Mouse (Mus musculus) MEL (cell line): Measurements from ENCODE around the gene Cflar. TPM values are rescaled to one million over a fixed set of nuclear protein-coding genes. Genes with fewer than 3 reads are reported as not detected.
"Not testable (repeated sequence)": the region's sequence is repeated elsewhere in the genome, so short reads cannot be mapped to it uniquely, and the experiment has no call there.

ENCODE experiments used
- DNase-seq: peaks from one replicate; pipeline ENCODE4 v3.0.0; 2011; ENCODE audit warnings: low read depth, low spot score
- H3K27ac ChIP-seq: 2 replicates; pipeline ENCODE4 v1.5.1; 2012; ENCODE audit warnings: low read depth, mild to moderate bottlenecking, control low read depth, low read length, moderate library complexity; ENCODE audit not compliant: control insufficient read depth
- H3K27me3 ChIP-seq, 2 experiments: fragments of 150-350 bp in 1 of 2; sonication (generic) in 1 of 2; 2 replicates each; pipeline ENCODE4 v1.6.1; 2012; ENCODE audit warnings: low read length in 2 of 2, mild to moderate bottlenecking in 2 of 2, improper control_type of control experiment in 1 of 2, moderate library complexity in 1 of 2; ENCODE audit not compliant: insufficient read depth in 2 of 2, control insufficient read depth in 1 of 2
- H3K36me3 ChIP-seq, 2 experiments: 2 replicates each; pipeline ENCODE4 v1.6.1; 2012 to 2014; ENCODE audit warnings: low read length in 2 of 2, improper control_type of control experiment in 1 of 2, inconsistent platforms in 1 of 2, mild to moderate bottlenecking in 1 of 2; ENCODE audit not compliant: insufficient read depth in 2 of 2, control insufficient read depth in 1 of 2
- H3K4me1 ChIP-seq, 2 experiments: fragments of 150-350 bp in 1 of 2; sonication (generic) in 1 of 2; 2 replicates each; pipeline ENCODE4 v1.6.1; 2012; ENCODE audit warnings: low read length in 2 of 2, improper control_type of control experiment in 1 of 2, mild to moderate bottlenecking in 1 of 2; ENCODE audit not compliant: insufficient read depth in 2 of 2, control insufficient read depth in 1 of 2
- H3K4me3 ChIP-seq, 2 experiments: fragments of 150-350 bp in 1 of 2; sonication (generic) in 1 of 2; 2 replicates each; pipeline ENCODE4 v1.5.1; 2012; ENCODE audit warnings: low read depth in 2 of 2, low read length in 2 of 2, mild to moderate bottlenecking in 2 of 2, moderate library complexity in 2 of 2, control low read depth in 1 of 2, improper control_type of control experiment in 1 of 2; ENCODE audit not compliant: control insufficient read depth in 1 of 2, insufficient read depth in 1 of 2
- H3K79me2 ChIP-seq: 2 replicates; pipeline ENCODE4 v1.6.1; 2012; ENCODE audit warnings: mild to moderate bottlenecking, low read length, moderate library complexity; ENCODE audit not compliant: control insufficient read depth, poor library complexity, insufficient read depth
- H3K9ac ChIP-seq: 2 replicates; pipeline ENCODE4 v1.6.1; 2012; ENCODE audit warnings: low read depth, mild to moderate bottlenecking, control low read depth, low read length, moderate library complexity; ENCODE audit not compliant: control insufficient read depth, poor library complexity, severe bottlenecking
- H3K9me3 ChIP-seq: fragments of 150-350 bp; sonication (generic); replicated peaks from 2 replicates; pipeline ENCODE4 v1.6.1; 2012; ENCODE audit warnings: mild to moderate bottlenecking, low read length, improper control_type of control experiment, moderate library complexity; ENCODE audit not compliant: insufficient read depth
- BHLHE40 ChIP-seq: IDR thresholded peaks from 2 replicates; pipeline ENCODE4 v1.6.1; 2012; ENCODE audit warnings: low read depth, mild to moderate bottlenecking, inconsistent platforms, low read length, improper control_type of control experiment, borderline replicate concordance
- CHD2 ChIP-seq: IDR thresholded peaks from 2 replicates; pipeline ENCODE4 v1.6.1; 2011; ENCODE audit warnings: low read length, improper control_type of control experiment
- E2F4 ChIP-seq: IDR thresholded peaks from 2 replicates; pipeline ENCODE4 v1.6.1; 2011; ENCODE audit warnings: low read depth, low read length, improper control_type of control experiment, borderline replicate concordance
- ELF1 ChIP-seq: IDR thresholded peaks from 2 replicates; pipeline ENCODE4 v1.6.1; 2014; ENCODE audit warnings: low read depth, mild to moderate bottlenecking, inconsistent platforms, low read length, improper control_type of control experiment, moderate library complexity
- ETS1 ChIP-seq: IDR thresholded peaks from 2 replicates; pipeline ENCODE4 v1.6.1; 2012; ENCODE audit warnings: low read depth, mild to moderate bottlenecking, inconsistent platforms, low read length, improper control_type of control experiment, moderate library complexity
- GATA1 ChIP-seq: IDR thresholded peaks from 2 replicates; pipeline ENCODE4 v1.6.1; 2011; ENCODE audit warnings: low read depth, low read length, improper control_type of control experiment
- JUND ChIP-seq: IDR thresholded peaks from 2 replicates; pipeline ENCODE4 v1.6.1; 2011; ENCODE audit warnings: low read depth, mild to moderate bottlenecking, improper control_type of control experiment, low read length
- KAT2A ChIP-seq: conservative IDR thresholded peaks from 2 replicates; pipeline ENCODE4 v1.6.1; 2012; ENCODE audit warnings: low read depth, low read length, improper control_type of control experiment, inconsistent platforms
- MAFK ChIP-seq: IDR thresholded peaks from 2 replicates; pipeline ENCODE4 v1.6.1; 2011; ENCODE audit warnings: low read depth, mild to moderate bottlenecking, low read length, improper control_type of control experiment, borderline replicate concordance
- MXI1 ChIP-seq: IDR thresholded peaks from 2 replicates; pipeline ENCODE4 v1.6.1; 2011; ENCODE audit warnings: mild to moderate bottlenecking, low read depth, low read length, improper control_type of control experiment
- MYB ChIP-seq: IDR thresholded peaks from 2 replicates; pipeline ENCODE4 v1.6.1; 2011; ENCODE audit warnings: mild to moderate bottlenecking, low read depth, low read length, improper control_type of control experiment
- MYC ChIP-seq: IDR thresholded peaks from 2 replicates; pipeline ENCODE4 v1.6.1; 2011; ENCODE audit warnings: low read depth, mild to moderate bottlenecking, low read length, improper control_type of control experiment, moderate library complexity
- POLR2A ChIP-seq, 2 experiments: IDR thresholded peaks; 2 replicates each; pipeline ENCODE4 v1.6.1; 2011 to 2012; ENCODE audit warnings: low read length in 2 of 2, mild to moderate bottlenecking in 2 of 2, control low read depth in 1 of 2, improper control_type of control experiment in 1 of 2, low read depth in 1 of 2, moderate library complexity in 1 of 2; ENCODE audit not compliant: control insufficient read depth in 1 of 2, insufficient read depth in 1 of 2, poor library complexity in 1 of 2
- POLR2AphosphoS2 ChIP-seq: IDR thresholded peaks from 2 replicates; pipeline ENCODE4 v1.6.1; 2011; ENCODE audit warnings: low read length, improper control_type of control experiment
- RAD21 ChIP-seq: IDR thresholded peaks from 2 replicates; pipeline ENCODE4 v1.6.1; 2011; ENCODE audit warnings: mild to moderate bottlenecking, low read depth, low read length, improper control_type of control experiment
- SIN3A ChIP-seq: IDR thresholded peaks from 2 replicates; pipeline ENCODE4 v1.6.1; 2012; ENCODE audit warnings: low read length, improper control_type of control experiment, inconsistent platforms
- TBP ChIP-seq: IDR thresholded peaks from 2 replicates; pipeline ENCODE4 v1.8.0; 2011; ENCODE audit warnings: low read depth, low read length, improper control_type of control experiment
- ZC3H11A ChIP-seq: IDR thresholded peaks from 2 replicates; pipeline ENCODE4 v1.6.1; 2012; ENCODE audit warnings: low read depth, mild to moderate bottlenecking, inconsistent platforms, low read length, improper control_type of control experiment
- ZKSCAN1 ChIP-seq: IDR thresholded peaks from 2 replicates; pipeline ENCODE4 v1.6.1; 2012; ENCODE audit warnings: low read depth, mild to moderate bottlenecking, inconsistent platforms, low read length, improper control_type of control experiment, moderate library complexity
- ZMIZ1 ChIP-seq: IDR thresholded peaks from 2 replicates; pipeline ENCODE4 v1.6.1; 2012; ENCODE audit warnings: low read depth, mild to moderate bottlenecking, inconsistent platforms, low read length, improper control_type of control experiment, moderate library complexity
- polyA plus RNA-seq, 2 experiments: library from polyadenylated mRNA; stranded (reverse) in 1 of 2; unstranded in 1 of 2; fragments of >175 nt in 1 of 2; fragments of >200 nt in 1 of 2; gene quantifications; 2 replicates each; pipeline versions ENCODE4 v1.2.1 to v1.2.4; 2012; ENCODE audit warnings: low replicate concordance in 2 of 2, low read depth in 1 of 2; ENCODE audit not compliant: insufficient read length in 2 of 2, insufficient read depth in 1 of 2, missing spikeins in 1 of 2
- total RNA-seq: library from RNA; depleted of rRNA; stranded (reverse); fragments of 300-350 nt; gene quantifications from 2 replicates; pipeline ENCODE4 v1.2.3, GENCODE M21; 2012

Cflar gene
- total and polyA plus RNA-seq, 3 experiments, result 13.1 to 13.2 TPM; not detected in 1

DNA sequence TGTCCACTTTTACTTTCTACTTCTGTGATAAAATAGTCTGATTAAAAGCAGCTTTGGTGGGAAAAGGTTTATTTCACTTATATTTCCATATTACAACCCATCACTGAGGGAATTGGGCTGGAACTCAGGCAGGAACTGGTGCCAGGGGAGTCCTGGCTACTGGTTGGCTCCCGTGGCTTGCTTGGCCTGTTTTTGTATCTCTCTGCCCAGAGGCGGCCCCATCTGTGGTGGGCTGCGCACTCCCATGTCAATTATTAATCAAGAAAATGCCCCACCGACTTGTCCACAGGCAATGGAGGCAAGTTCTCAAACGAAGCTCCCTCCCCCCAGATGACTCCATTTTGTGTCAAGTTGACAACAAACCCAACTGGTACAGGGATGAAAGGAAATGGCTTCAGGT lies 43.1 kb upstream of the Cflar start:
- Histone ChIP-seq H3K9ac (no peak overlapping the region), H3K27ac (no peak overlapping the region), H3K4me1 (no peaks in the 10 kb centered on the region), H3K4me3 (no peak overlapping the region), H3K79me2 (no peaks in the 10 kb centered on the region), H3K9me3 (no peaks in the 10 kb centered on the region), H3K27me3 (no peaks in the 10 kb centered on the region; a peak in 2 of 4 replicates), H3K36me3 (no peaks in the 10 kb centered on the region)
- no peak for DNase-seq
- TF ChIP-seq MXI1 (no peak), MAFK (no peak), ELF1 (no peak), GATA1 (no peak), SIN3A (no peak), ZMIZ1 (no peak), MYB (no peak), RAD21 (no peak), ZKSCAN1 (no peak), TBP (no peak), CHD2 (no peak), MYC (no peak), POLR2A (IDR thresholded peaks at IDR 0.05; ENCODE audit: control insufficient read depth in 1 of 2, insufficient read depth in 1 of 2, low read depth in 1 of 2, low read length in 2 of 2, poor library complexity in 1 of 2) (no peak), KAT2A (no peak), BHLHE40 (no peak), E2F4 (no peak), JUND (no peak), POLR2AphosphoS2 (no peak)

GRCm38 (mm10) chr1:58669635-58670034 lies 41.7 kb upstream of the Cflar start:
- not testable (repeated sequence) for H3K9ac ChIP-seq, H3K4me1 ChIP-seq, H3K4me3 ChIP-seq, H3K36me3 ChIP-seq, H3K79me2 ChIP-seq, H3K9me3 ChIP-seq, H3K27me3 ChIP-seq, DNase-seq, H3K27ac ChIP-seq

- no peaks in the 10 kb centered on the region for H3K79me2 ChIP-seq
- TF ChIP-seq ETS1, result no peak
- TF ChIP-seq JUND, result no peak
- no peak for TF ChIP-seq TBP
- no peak for TF ChIP-seq ZC3H11A
- TF ChIP-seq MAFK, result no peak
- no peak for TF ChIP-seq ZKSCAN1
- H3K4me1 ChIP-seq, result no peaks in the 10 kb centered on the region
- DNase-seq, result no peak
- no peaks in the 10 kb centered on the region for H3K36me3 ChIP-seq
- no peaks in the 10 kb centered on the region for H3K9me3 ChIP-seq
- H3K9ac ChIP-seq, result no peak overlapping the region
- H3K27ac ChIP-seq, result no peak overlapping the region
- H3K4me3 ChIP-seq, result no peak overlapping the region
- no peaks in the 10 kb centered on the region; a peak in 2 of 4 replicates for H3K27me3 ChIP-seq
Measured at GRCm38 (mm10) chr1:58672116-58672515, 39.2 kb upstream of the Cflar start.
